Comparison of ENCODE assay signal across 8 mouse cellular contexts in the genomic region with DNA sequence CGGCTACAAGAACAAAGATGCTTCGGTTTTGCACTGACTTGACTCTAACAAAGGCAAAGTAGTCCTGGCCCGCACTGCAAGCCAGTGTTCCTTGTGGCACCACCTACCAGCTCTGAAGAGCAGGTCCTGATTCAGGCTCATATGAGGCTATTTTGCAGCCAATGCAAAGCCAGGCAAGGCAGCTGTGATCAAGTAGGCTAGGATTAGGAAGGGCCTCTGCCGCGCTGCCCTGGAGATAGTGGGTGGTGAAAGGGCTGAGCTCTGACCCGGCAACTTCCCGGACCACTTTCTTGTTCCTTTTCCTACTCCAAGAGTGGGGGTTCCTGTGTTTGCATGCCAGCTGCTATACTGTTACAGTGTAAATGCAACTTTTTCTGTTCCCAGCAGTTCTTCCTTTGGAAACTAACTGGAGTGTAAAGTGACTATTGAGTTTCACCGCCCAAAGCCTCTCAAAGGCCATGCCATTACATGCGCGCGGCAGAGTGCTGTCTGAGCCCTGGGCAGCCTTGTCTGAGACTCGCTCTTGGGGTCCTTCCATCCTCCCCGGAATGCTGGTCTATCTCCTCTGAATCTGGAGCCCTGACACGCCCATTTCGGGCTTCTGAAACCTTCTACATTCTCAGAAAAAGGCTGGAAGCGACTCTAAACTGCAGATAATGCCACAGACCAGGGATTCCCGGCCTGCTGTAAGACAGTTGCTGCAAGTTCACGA. TPM values are rescaled to one million over a fixed set of nuclear protein-coding genes. Genes with fewer than 3 reads are reported as not detected.
DNase-seq lines count a peak whose midpoint lies in the region; ATAC-seq and TF ChIP-seq lines count a peak whose summit lies in the region.

No protein-coding gene starts in this region.

- H3K9ac ChIP-seq in forebrain, embryonic 14.5 days (ENCODE audit: low read length): peak overlapping the region; percentile 56; the same call in 1 of the 2 replicates
- H3K9ac ChIP-seq in midbrain, embryonic 16.5 days (ENCODE audit: low read depth, low read length): peak overlapping the region; percentile 7; the same call in 1 of the 2 replicates

- no peaks in the 10 kb centered on the region for H3K36me3 ChIP-seq in E14TG2a.4 (ENCODE audit: insufficient read depth, low read length)
- no peaks in the 10 kb centered on the region for H3K36me3 ChIP-seq in forebrain, embryonic 14.5 days (ENCODE audit: control insufficient read depth, insufficient read depth, low read length)
- no peaks in the 10 kb centered on the region for H3K36me3 ChIP-seq in midbrain, embryonic 16.5 days (ENCODE audit: control insufficient read depth, insufficient read depth, low read length)

- intact Hi-C loops in gastrocnemius, adult 2 months (cut with DNase I): no loop called here

- H3K9me3 ChIP-seq in E14TG2a.4 (ENCODE audit: low read length): no peaks in the 10 kb centered on the region
- H3K9me3 ChIP-seq in forebrain, embryonic 14.5 days (replicated peaks; ENCODE audit: control insufficient read depth, low read length): no peaks in the 10 kb centered on the region
- H3K9me3 ChIP-seq in midbrain, embryonic 16.5 days (replicated peaks; ENCODE audit: control insufficient read depth, low read length, poor library complexity, severe bottlenecking): no peaks in the 10 kb centered on the region

- peak overlapping the region; percentile 99 for H3K4me2 ChIP-seq in forebrain, embryonic 14.5 days (ENCODE audit: low read length)
- peak overlapping the region; percentile 100 for H3K4me2 ChIP-seq in midbrain, embryonic 16.5 days (ENCODE audit: low read length)

- 7% methylated on average over 18 of the region's 18 CpGs for WGBS in forebrain, embryonic 14.5 days
- WGBS in midbrain, embryonic 16.5 days: 6% methylated on average over 18 of the region's 18 CpGs

- peak; percentile 18; the same call in 1 of the 2 replicates for ATAC-seq in forebrain, embryonic 14.5 days
- ATAC-seq in midbrain, embryonic 16.5 days: no peak

- H3K27ac ChIP-seq in gastrocnemius, adult 2 months: no peak overlapping the region
- H3K27ac ChIP-seq in forebrain, embryonic 14.5 days (ENCODE audit: low read depth, low read length): no peak overlapping the region
- no peak overlapping the region for H3K27ac ChIP-seq in midbrain, embryonic 16.5 days (ENCODE audit: low read length)

- H3K27me3 ChIP-seq in E14TG2a.4 (ENCODE audit: insufficient read depth, low read length): peaks cover 62% of the 10 kb centered on the region
- peaks cover 33% of the 10 kb centered on the region for H3K27me3 ChIP-seq in forebrain, embryonic 14.5 days (replicated peaks; ENCODE audit: control insufficient read depth, insufficient read depth, low read length)
- H3K27me3 ChIP-seq in midbrain, embryonic 16.5 days (ENCODE audit: control insufficient read depth, insufficient read depth, low read depth, low read length): peaks cover 22% of the 10 kb centered on the region

- peaks cover 23% of the 10 kb centered on the region for H3K4me1 ChIP-seq in E14TG2a.4 (replicated peaks; ENCODE audit: low read depth, low read length)
- peaks cover 14% of the 10 kb centered on the region for H3K4me1 ChIP-seq in forebrain, embryonic 14.5 days (ENCODE audit: control insufficient read depth, insufficient read depth, low read length)
- peaks cover 19% of the 10 kb centered on the region for H3K4me1 ChIP-seq in midbrain, embryonic 16.5 days (ENCODE audit: control insufficient read depth, insufficient read depth, low read length)

- TF ChIP-seq CTCF in gastrocnemius, adult 2 months (IDR thresholded peaks at IDR 0.05): no peak
- no peak for TF ChIP-seq CTCF in E14TG2a.4 (conservative IDR thresholded peaks at IDR 0.05; ENCODE audit: low read length)

- H3K4me3 ChIP-seq in gastrocnemius, adult 2 months: peak overlapping the region; percentile 77
- peak overlapping the region; percentile 79 for H3K4me3 ChIP-seq in E14TG2a.4 (replicated peaks; ENCODE audit: low read length)
- H3K4me3 ChIP-seq in forebrain, embryonic 14.5 days (ENCODE audit: low read depth, low read length): peak overlapping the region; percentile 52
- peak overlapping the region; percentile 62 for H3K4me3 ChIP-seq in midbrain, embryonic 16.5 days (ENCODE audit: low read depth, low read length)

- DNase-seq in gastrocnemius, adult 2 months: peak; percentile 14
- no peak for DNase-seq in gastrocnemius, adult 8-10 months (ENCODE audit: low spot score in 2 of 2)
- peak; percentile 16 for DNase-seq in forebrain, embryonic 14.5 days (ENCODE audit: low spot score)
- DNase-seq in kidney, postnatal 14 days: peak; percentile 3
- DNase-seq in urinary bladder, postnatal 10 days (ENCODE audit: low spot score): no peak
- no peak for DNase-seq in adrenal gland, postnatal 4 days (ENCODE audit: low spot score in 2 of 2)

RNA-seq across cellular contexts. Expression of gene C1ql3, which starts 2.2 kb away (rescaled TPM):
- under 1 TPM; 0.48 to 0.70 TPM for total RNA-seq in gastrocnemius, adult 2 months (2021)
- total RNA-seq in gastrocnemius, adult 8-10 months (2022): under 1 TPM; 0.12 to 0.40 (median 0.17) TPM
- polyA plus RNA-seq in forebrain, embryonic 14.5 days (2014; fragmentation: Nextera tagmentation; extraction: Ambion mirVana): 1.7 and 1.9 TPM in 2 replicates
- polyA plus RNA-seq in midbrain, embryonic 16.5 days (2015; fragmentation: Nextera tagmentation; extraction: Ambion mirVana): 1.8 and 2.2 TPM in 2 replicates
- under 1 TPM; 0.76 to 0.93 TPM for total RNA-seq in adrenal gland, postnatal 4 days (2021)

Comparison
In these comparisons a context has a peak if more than half of its experiments do, and no peak if none do; other contexts are left out.
1. DNase-seq: peak in gastrocnemius, adult 2 months (single experiment), forebrain, embryonic 14.5 days (single experiment) and kidney, postnatal 14 days (single experiment); none in gastrocnemius, adult 8-10 months (0 of 2), urinary bladder, postnatal 10 days (single experiment) and adrenal gland, postnatal 4 days (0 of 2).
2. Peak in every context shown above with its lines, with median percentiles within 50 percentile points of each other: H3K4me3 ChIP-seq.